Mouse (Mus musculus) yolk sac, embryonic 10.5 days (tissue): ENCODE results near the gene Fsip1.

Experiments used
- DNase-seq: peaks from one replicate; pipeline ENCODE4 v3.0.0-alpha.2; 2017; ENCODE audit warnings: low spot score

Gene Fsip1

DNA sequence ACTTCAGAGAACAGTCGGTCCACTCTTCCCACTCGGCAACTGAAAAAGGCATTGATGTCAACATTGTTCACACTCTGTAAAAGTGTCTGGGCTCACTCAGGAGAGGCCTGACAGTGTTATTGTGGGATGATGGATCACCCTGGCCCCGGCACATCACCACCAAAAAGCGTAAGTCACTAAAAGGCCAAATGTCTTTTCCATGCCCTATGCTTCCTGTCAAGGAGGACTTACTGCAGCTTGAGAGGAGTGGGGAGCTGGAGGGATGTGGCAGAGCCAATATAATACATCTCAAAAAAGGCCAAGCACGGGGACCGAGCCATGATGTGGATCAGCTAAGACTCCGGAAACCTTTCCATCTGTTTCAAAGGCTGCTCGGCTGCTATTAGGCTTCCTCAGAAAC is 2.2 kb downstream of the Fsip1 start:
- no peak for DNase-seq

DNA sequence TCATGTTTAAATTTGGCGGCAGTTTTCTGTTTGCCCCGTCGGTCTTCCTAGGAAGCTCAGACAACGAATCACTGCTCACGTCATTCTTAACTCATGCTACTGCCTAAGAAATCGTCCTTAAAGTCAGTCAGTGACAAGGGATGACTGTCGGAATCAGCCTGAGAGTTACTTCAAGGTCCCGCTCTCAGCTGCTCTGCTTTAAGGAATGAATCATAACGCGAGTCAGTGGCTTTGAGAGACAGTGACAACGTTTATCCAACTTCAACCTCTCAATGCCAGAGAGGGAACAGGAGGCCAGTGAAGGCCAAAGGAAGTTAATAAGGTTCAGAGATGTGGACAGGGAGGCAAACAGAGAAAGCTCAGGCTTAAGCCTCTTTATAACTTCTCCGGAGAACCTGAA is 7.8 kb downstream of the Fsip1 start:
- DNase-seq = no peak

DNA sequence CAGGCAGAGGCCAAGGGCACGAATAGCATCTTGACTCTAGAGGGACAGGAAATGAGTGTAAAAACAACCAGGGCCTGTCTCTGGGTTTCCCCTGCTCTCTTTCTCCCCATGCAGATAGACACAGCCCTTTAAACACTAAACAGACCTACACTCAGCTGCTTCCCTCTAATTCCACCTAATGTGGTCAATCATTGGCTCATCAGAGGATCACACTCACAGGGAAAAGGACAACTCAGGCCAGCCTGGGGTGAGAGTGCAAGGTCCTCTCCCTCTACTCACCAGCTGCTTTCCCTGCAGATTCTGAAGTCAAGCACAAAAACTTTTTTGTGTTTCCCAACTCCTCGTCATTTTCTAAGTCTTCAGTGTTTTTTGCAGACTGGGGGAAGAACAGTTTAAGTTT is 8.8 kb downstream of the Fsip1 start:
- DNase-seq = peak; percentile 59

DNA sequence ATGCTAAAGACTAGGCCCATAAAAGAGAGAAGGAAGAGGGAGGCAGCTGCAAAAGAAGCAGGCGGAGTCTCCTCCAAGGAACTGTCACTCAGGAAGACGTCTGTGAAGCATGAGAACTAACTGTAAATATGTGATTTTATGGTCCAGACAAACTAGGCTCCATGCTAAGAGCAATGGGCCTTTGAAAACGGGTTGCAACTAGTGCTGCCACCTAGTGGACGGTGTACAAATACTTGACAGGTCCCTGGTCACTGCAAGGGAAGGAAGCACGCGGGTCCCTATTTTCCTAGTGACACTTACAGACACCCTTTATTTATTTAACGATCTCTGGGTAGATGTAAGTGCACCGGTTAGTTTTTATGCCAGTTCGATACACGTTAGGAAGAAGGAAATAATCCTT is 10.9 kb downstream of the Fsip1 start:
- DNase-seq = peak; percentile 44

DNA sequence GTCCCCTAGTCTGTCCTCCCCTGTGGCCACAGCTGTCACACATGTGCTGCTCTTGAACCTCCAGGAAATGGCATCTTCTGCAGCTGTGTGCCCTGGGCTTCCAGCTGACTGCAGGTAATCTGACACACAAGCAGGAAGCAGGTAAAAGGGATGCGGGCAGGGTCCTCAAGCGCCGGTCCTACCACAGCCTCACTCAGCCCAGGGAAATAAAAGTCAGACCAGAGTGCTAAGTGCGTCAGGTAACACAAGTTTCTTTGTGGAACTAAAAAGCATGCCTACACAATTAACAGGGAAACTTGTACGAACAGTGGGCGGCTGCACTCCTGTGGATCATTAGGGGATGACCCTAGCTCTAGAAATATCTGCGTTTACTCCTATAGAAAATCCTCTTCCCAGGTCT is 20.6 kb downstream of the Fsip1 start:
- DNase-seq = no peak

DNA sequence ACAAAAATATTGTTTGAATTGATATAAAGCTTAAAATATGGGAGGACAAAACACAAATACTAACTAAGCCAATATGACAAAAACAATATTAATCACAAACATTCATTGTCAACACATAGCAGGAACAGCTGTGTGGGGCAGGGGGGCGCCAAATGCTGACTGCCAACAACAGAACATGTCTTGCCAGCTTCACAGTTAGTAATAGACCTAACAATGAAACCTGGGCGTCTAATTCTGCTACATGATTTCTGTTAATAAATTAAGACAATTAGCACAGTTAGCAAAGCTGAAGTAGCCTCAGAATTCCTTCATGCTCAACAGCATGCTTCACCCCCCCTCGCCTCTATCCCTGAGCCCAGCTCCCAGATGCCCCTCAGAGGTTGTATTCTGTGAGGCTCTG is 21.2 kb downstream of the Fsip1 start:
- no peak for DNase-seq

DNA sequence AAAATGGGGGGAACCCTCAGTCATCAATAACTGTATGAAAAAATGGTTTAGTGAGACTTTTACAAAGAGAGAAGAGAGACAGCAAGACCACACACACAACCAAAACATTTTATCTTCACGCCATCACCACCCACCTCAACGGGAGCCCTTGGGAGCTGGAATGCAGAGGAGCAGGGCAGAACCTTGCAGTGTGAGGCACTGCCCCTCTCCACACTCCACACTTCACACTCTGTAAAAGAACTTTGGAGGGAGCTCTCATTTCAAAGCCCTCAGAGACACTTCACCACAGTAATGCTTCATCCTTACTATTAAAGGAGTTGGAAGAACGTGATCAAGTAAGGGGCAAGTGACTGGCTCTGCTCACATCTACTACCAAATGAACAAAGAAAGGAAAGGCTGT is 26.2 kb downstream of the Fsip1 start:
- DNase-seq = no peak

DNA sequence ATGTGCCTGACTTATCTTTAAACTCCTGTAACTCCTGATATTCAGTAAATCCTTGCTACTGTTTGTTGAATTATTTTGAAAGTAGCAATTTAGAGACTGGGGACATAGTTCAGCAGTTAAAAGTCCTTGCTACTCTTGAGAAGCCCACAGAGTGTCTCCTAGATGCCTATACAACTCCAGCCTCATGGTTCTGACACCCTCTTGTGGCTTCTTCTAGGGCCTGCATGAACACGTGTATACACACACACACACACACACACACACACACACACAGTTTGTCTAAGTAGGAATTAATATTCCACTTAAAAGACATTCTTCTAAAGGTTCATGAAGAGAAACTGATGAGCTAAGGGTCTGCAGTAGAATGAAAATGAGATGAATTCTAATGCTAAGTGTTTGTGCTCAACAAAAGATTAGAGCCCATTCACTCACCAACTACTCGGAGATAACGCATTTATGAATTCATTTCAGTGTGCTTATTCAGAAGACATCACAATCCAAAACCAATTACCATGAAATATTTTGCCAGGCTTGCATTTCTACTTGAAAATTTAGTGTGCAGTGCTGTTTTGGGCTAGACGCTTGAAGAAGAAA is 28.2 kb downstream of the Fsip1 start:
- DNase-seq = no peak

DNA sequence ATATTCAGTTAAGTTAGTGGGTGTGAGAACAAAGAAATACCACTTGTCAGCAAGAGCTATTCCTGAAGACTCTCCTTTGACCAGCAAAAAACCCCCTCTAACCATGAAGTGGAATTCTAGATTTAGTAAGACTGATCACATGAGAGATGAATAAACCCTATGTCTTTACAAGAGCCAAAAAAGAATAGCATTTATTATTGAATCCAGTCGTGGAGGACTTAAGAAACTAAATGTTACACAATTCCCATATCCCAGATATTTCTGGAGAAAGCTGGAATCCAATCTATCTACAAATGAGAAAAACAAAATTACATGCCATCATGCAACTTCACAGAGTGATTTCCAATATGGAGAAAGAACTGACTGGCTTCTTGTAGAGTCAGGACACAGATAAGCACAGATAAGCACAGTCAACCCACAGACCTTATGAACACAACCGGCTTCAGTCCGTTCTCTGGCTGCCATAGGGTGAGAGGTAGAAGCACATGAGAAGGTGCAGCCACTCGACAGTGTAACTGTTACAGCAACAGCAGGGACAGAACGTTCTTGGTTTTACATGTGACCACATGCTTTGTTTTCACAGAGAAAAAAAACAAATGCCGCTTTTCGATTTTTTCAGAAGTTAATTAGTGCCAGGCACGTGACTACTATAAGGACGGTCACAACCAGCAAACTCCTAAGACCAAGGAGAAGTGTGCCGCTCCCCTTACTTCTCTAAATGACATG is 31.3 kb downstream of the Fsip1 start:
- no peak for DNase-seq

DNA sequence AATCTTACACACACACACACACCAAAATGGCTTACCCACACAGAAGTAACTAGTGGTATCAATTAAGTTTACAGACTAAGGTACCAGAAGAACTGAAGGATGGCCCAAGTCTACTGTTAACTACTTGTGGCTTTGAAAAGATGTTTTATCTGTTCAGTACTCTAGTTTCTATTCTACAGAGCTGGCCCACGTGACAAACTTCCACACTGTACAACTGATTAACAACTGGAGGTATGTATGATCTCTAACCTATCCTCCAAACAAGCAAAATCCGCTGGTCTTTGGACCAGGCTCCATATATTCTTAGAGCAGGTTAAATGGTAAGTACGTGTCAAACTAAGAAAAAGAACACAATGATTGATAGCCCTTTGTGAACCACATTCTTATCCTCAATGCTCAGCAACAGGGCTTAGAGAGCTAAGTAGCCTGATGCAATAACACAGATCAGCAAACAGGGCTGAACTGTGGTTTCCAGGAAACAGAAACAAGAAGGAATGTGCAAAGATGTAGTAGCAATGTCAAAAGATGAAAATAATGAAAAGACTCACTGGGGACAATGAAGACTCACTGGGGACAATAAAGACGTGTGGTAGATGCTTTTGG is 38.7 kb downstream of the Fsip1 start:
- no peak for DNase-seq

DNA sequence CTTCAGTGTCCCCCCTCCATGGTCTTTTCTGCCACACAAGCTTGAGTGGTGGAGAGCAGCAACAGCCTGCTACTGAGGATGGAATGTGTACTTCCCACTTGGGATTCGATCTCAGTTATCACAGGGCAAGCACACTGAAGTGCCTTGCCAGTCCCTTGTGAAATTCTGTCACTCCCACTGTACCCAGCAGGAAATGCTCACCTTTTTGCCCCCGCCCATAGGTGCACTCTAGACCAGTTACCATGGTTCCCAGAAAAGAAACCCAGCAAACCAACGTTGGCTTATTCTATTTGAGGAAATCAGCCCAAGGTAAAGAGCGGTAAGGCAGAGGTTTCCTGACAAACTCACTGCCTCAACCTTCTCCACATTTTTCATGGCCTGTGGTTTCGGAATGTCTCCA is 47.1 kb downstream of the Fsip1 start:
- DNase-seq = no peak

DNA sequence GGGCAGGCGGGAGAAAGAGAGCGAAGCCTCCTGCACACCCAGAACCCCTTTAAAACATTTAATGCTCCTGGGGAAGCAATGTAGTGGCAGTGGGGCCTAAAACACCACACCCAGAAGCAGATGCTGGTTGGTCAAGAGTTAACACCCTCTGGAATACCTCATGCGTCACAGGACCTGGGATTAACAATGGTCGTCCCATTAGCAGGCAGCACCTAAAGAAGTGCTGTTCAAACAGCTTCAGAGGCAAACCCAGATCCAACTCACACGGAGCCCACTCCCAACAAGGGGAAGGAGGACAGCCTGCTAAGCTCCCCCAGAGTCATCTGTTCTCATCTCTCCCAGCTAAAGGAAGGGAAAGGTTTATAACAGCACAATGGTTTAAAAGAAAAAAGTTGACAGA is 48.1 kb downstream of the Fsip1 start:
- no peak for DNase-seq

DNA sequence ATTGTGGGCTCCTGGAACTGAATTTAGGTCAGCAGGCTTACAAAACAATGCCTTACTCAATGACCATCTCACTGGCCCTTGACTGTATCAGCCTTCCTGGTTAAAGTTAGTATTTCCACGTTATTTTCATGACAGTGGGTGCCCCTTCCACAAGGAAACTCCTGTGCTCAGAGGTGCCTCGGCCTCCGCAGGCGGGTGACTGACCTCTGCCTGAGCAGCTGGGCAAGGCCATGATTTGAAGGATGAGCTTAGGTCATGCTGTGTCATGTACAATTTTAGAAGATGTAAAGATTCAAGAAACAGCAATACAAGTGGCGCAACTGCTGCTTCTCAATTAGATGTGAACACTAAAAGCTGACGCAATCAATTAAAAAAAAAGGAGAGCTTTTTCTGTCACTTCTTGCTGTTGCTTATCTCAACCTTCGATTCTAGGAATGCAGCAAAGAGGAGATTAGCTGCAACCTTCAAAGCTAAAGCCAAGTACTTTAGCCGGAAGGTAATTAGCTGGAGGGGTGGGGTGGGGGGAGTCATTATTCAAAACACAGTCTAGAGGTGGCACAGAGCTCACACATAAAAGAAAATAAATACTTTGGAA is 50.7 kb downstream of the Fsip1 start:
- DNase-seq = no peak

DNA sequence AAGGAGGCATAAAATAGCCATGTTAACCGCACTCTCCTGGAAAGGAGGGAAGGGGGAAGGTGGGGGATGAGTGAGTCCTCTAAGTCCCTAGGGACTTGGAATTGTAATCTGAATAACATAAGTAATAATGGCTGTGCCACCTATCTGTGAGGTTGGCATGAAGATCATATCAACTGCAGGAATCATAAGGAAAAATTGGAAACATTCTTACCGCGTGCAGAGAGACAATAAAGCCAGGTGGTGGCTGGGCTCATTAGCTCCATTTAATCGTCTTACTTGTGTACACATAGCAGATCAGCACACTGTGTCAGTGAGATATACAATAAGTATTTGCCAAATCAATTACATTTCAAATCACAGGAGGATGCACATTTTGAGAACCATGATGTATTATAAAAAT is 52.1 kb downstream of the Fsip1 start:
- DNase-seq = no peak

DNA sequence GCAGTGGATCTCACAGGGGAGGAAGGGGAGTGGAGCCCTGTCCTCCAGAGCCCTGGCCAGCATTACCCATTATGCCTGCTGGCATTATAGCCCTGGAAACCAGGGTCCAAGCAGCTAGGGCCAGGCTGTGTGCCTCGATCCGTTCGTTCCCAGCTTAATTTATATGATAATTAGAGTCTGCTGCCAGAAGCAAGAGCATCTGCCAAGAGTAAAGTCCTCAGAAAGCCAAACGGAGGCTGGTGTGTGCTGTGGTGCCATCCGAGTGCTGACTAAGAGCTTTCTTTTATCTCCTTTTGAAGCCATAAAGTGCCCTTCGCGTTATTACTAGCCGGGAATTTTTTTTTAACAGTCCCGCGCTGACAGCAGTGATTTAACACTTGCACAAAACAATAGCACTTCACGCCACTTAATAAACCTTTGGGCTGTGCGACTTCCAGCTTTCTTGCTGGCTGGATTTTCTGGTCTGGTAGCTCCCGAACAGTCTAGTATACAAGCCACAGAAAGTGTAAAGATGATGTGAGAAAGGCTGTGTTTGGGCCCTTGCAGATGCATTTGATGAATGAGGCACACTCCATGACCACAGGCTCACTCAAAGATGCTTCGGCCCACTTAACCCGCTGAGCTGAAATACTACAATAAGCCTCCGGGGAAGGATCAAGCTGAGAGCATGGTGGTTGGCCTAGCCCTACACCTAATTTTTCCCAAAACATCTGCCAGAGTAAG is 52.9 kb downstream of the Fsip1 start:
- DNase-seq = no peak

DNA sequence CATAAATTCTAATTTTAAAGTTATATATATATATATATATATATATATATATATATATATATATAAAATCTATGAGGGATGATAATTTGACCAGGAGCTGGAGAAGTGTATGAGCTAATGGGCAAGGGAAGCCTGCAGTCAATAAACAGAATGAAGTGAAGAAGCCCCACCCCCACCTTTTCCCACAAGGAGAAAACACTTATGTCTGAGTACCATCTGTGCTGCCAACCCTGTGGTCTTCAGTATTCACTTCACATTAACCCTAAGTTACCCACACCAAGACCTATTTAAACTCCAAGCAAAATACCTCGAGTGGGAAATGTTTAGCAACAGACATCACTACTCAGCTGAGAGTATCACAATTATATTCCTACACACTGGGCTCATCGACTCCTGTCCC is 53.8 kb downstream of the Fsip1 start:
- DNase-seq = no peak

DNA sequence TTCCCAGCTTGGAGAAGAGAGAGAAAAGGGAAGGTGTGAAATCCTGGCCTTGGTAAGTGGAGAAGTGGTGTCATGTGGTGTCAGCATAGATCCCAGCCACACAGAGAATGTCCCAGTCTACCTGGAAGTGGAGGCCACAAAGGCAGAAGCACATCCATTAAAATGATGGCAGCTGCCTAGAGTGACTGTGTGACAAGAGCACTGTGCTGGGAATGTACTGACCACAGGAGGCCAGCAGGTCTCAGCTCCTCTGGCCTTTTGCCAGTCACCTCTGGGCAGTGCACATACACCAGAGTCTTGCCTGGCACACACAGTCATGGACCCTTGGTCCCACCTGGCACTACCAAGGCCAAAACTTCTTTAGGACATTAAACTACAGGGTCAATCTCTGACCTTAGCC is 54.8 kb downstream of the Fsip1 start:
- no peak for DNase-seq

DNA sequence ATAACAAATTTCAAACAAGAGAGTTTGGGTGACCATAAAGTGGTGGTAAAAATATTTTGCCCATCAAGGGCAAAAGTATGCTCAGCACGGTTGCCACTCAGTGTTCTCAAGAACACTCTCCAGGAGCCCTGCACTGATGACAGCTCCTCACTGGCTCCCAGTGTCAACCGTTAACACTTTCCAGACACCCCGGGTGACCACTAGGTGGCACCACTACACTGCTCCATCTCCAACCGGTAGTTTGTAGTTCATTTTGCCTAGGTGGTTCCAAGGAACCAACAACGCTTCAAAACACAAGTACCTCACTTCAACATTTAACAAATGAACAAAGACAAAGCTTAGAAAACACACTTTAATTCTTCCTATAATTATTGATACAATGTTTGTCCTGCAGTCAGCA is 56.9 kb downstream of the Fsip1 start:
- DNase-seq = peak; percentile 60

DNA sequence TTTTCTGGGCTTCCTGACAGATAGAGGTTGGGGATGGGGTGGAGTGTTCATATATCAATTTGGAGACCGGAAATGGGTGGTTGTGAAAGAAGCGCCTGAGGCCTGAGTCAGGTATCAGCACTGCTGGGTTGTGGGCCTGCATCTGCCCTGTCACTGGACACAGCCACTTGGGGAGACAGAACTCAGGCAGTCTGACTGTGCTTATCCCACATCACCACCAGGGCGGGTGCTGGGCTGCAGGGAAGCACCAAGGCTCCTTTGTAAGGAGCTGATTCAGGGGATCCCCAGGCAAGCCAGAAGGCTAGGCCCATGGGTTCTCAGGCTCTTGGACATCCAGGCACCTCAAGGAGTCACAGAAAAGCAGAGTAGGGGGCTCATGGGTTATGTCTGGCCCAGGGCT is 59.8 kb downstream of the Fsip1 start:
- DNase-seq = no peak

DNA sequence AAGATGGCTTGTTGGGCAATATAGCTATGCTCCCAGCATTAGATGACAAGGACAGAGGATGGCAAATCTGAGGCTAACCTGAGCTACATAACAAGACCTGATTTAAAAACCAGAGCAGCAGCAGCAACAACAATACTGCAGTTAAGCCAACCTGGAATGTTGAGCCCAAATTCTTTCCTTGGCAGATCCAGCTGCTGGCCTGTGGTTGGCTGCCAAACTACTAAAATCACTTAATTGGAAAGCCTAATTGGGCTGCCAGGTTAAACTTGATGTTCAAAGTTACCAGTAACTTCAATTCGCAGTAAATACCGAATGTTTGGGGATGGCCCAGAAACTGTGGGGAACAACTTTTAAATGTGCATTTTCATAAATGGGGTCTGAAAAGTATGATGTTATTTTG is 74.6 kb downstream of the Fsip1 start:
- no peak for DNase-seq

DNA sequence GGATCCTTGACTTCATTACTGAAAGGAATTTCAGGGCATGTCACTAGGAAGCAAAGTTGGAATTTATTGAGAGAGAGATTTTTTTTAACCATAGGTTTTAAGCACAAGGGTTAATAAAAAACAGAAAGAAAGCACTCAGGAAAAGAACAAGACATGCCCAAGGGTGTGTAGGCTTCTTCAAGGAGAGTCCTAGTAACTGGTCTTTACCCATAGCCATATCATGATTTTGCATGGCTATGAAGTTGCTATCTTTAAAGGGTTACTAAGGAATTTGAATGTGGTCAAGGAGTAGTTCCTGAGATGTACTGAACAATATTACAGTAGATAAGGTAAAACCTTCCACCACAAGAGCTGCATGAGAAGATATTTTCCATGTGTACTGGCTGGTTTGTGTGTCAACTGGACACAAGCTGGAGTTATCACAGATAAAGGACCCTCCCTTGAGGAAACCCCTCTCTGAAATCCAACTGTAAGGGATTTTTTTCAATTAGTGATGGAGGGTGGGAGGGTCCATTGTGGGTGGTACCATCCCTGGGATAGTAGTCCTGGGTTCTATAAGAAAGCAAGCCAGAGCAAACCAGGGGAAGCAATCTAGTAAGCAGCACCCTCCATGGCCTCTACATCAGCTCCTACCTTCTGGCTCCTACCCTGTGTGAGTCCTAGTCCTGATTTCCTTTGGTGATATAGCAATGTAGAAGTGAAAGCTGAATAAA is 76.7 kb downstream of the Fsip1 start:
- DNase-seq = no peak

DNA sequence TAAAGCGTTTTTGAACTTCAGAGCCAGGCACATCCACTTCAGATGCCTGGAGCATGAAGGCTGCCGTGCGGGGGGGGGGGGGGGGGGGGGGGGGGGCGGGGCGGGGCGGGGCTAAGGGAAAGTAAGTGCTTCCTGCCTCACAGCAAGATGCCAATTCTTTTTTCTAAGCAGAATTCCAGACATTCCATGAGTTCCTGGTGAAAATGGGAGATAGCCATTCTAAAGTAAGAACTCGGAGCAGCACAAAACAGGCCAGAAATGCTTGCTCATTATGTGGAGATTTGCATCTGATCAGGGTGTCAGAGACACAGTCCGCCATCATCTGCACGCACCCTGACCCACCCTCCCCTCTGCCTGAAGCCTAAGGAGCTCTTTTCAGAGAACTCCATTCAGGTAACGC is 77.3 kb downstream of the Fsip1 start:
- DNase-seq = peak; percentile 45
